Mouse (Mus musculus) T-helper 2 cell (primary cell): ENCODE results near the gene Pgm5.

Experiments
- in situ Hi-C: fragments of 300-600 bp; cut with MboI, MseI; formaldehyde crosslinking; loops from one replicate; pipeline ENCODE4 v1.15.1; 2025; ENCODE audit warnings: high pct_unique_total_duplicates

Pgm5 gene

DNA sequence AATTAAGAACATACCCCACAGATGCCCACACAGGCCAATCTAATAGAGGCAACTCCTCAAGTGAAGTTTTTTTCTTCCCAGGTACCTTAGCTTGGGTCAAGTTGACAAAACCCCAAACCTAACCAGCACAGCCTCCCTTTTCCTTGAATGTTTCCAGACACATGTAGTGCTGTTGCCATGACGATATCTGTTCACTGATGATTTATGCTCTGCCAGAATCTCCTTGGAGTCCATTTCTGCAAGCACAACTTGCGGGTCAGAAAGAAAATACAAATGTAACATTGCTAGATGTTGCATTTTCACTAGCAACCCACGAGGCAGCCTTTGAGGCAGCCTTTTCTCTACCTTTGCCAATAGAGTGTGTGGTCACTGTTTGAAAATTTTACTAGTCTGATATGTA lies 194.1 kb downstream of the Pgm5 start:
- in situ Hi-C loops, result no loop called here

GRCm38 (mm10) chr19:24665771-24666170 lies 195.9 kb downstream of the Pgm5 start:
- in situ Hi-C loops, result no loop called here

DNA sequence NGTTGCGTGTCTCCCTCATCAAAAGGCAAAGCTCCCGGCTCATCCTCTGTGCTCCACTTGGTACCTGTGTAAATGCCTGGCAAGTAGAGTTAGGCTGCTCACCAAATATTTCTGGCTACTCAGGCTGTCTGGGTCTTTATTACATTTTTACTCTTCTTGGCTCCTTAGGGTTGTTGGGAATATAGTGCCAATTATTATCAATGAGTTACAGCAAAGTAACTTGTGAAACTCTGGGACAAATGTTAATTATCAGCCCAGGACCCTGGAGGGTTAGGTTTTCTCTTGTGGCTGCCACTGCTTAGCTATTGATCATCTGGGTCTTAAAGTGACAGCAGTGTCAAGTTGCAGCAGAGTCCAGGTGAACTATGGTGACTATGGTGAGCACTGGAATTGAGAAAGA lies 199.3 kb downstream of the Pgm5 start:
- in situ Hi-C loops, result no loop called here

DNA sequence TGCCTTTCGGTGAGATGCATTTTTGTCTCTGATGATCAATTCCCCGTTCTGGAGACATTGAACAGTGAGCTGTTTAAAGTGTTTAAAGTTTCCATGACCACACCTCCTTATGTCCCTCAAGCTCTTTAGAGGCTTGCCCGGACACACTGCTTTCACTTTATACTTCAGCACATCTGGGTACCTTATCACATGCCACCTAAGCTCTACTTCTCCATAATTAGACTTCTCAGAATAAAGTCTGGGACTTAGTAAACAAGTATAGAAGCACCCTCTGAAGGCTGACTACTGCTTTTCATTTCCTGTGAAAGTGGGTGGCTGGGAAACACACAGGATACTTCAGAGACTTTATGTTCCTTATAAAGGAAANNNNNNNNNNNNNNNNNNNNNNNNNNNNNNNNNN lies 204.7 kb downstream of the Pgm5 start:
- in situ Hi-C loops, result no loop called here

DNA sequence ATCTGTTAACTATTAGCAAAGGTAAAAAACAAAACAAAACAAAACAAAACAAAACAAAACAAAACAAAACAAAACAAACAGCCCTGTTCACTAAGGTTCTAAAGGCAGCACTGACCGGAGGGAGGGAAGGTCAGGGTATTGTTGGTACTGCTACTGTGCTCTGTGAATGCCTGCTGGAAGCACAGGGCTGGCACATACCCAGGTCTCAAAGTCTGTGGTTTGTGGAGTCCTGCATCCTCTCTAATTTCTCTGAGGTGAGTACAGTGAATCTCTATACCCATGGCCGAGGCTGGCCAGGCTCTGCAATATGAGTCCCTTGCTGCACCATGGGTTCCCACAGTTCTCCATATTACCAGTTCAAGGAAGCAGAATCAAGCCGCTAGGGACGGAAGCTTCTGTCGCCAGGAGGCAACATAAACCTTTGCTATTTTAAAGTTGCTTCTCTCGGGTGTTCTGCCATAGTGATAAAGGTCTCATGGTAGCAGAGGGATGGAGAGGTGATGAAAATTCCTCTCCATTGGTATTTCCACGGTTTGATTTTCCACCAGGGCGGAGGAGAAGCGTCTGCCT lies 208.3 kb downstream of the Pgm5 start:
- in situ Hi-C loops, result no loop called here

GRCm38 (mm10) chr19:24652342-24653019 lies 209.2 kb downstream of the Pgm5 start:
- in situ Hi-C loops, result no loop called here

DNA sequence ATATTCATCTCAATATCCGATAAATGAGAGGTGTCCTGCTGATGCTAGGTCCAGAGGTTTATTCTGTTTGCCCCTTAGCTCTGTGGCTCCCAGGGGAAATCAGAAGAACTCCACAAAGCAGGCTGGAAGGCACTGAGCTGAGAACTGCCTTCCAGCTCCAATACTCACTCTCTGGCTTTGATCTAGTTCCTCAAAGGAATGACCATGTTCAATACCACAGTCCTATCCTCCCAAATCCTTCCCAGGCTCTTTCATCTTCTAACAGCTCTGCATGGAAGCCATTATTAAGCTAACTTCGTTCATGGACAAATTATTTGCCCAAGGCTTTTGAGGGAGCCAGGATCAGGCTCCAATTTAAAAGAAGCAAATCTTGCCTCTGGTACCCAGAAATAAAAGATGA lies 210.1 kb downstream of the Pgm5 start:
- in situ Hi-C loops, result no loop called here

DNA sequence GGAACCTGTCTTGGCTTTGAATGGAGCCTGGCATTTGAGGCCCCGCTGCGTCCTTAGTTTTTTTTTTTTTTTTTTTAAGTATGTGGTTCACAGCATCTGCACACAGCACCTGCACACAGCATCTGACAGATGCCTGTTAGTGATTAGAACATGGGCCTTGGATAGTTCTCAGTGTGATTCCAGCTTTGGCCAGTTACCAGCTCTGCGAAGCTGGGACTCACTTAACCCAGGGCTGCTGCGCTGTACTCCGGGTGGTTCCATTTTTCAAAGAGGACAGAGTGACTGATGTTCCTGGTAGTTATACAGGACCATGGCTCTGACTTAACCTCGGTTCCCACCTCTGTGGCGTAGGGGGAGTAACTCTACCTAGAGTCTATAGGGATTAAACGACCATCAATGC lies 211.2 kb downstream of the Pgm5 start:
- in situ Hi-C loops, result no loop called here

- in situ Hi-C loops, result no loop called here
Measured at GRCm38 (mm10) chr19:24648016-24648415, 213.6 kb downstream of the Pgm5 start.

DNA sequence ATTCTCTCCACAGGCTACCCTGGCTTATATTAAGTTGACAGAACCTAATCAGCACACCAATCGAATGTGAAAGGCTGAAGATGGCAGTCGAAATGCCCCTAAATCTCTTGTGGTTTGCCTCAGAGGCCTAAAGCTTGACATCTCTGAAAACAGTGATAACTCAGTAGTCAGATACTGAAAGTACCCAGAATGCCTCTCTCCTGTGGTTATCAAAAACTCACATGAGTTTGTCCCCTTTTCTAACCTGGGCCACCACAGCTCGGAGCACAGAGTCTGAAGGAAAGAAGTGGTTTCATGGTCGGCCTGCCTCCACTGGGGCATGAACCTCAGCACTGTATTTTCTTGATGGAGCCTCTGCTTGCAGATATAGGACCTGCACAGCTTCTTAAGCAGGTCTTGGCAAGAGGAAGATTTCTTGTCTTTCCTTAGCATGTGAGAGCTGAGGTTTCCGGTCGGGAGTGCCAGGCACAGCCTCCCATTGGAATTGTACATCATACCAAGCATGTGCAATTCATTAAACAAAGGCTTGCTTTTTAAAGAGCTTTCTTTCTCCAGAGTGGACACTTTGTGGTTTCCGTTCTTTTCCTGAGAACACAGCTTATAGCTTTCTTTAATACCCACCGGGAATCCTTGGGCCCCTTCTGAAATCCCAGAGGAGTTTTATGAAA lies 215.4 kb downstream of the Pgm5 start:
- in situ Hi-C loops, result no loop called here

GRCm38 (mm10) chr19:24644971-24645370 lies 216.7 kb downstream of the Pgm5 start:
- in situ Hi-C loops, result no loop called here

DNA sequence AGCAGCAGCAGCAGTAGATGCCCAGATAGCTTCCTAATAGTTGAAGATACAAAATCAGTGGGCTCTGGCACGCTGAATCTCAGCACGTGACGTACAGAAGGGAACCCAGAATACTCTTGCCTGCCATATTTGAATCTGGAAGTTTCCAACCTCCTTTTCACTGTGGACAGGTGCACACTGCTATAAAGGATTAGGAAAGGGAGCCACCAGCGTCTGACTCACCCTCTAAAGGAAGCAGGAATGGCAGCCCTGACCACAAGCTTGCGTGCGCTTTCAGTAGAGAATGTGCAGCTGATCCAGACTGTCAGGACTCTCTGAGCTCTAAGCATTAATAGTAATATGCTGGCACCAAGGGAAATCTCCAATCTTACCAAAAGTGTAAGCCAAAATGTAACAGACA lies 220.7 kb downstream of the Pgm5 start:
- in situ Hi-C loops, result no loop called here

DNA sequence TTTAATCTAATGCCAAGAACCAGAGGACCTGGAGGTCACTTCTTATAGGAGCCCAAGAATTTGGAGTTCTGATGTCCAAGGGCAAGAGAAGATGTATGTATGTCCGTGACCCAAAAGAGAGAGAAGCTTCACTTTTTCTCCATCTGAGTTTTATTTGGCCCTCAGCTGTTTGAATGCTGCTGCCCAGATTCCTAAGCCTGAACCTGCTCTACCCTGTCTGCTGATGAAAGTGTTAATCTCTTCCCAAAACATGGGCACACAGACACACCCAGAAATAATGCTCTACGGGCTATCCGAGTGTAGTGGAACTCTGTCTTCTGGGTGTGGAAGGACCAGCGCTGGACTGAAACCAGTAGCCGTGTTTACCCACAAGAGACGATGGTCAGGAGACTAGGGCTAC lies 223.7 kb downstream of the Pgm5 start:
- in situ Hi-C loops, result no loop called here

GRCm38 (mm10) chr19:24636616-24637015 lies 225.0 kb downstream of the Pgm5 start:
- in situ Hi-C loops, result no loop called here

DNA sequence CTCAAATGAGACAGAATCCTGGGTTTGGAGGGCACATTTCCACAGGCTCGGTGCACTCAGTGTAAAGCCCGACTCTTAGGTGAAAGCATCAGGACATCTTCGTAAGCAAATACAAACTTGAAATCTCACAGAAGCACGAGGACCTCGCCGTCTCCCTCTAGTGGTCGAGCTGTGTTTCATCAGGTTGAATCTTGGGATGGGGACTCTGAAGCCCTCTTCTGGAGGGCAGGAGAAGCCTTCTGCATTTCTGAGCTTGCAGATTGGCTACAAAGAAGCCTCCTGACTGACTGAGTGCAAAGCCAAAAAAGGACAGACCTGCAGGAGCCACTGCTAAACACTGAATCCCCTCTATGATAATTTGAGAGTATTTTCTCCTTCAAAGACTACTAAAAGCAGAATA lies 227.1 kb downstream of the Pgm5 start:
- in situ Hi-C loops, result no loop called here
